8 mouse cellular contexts compared by ENCODE assay signal in the genomic region with DNA sequence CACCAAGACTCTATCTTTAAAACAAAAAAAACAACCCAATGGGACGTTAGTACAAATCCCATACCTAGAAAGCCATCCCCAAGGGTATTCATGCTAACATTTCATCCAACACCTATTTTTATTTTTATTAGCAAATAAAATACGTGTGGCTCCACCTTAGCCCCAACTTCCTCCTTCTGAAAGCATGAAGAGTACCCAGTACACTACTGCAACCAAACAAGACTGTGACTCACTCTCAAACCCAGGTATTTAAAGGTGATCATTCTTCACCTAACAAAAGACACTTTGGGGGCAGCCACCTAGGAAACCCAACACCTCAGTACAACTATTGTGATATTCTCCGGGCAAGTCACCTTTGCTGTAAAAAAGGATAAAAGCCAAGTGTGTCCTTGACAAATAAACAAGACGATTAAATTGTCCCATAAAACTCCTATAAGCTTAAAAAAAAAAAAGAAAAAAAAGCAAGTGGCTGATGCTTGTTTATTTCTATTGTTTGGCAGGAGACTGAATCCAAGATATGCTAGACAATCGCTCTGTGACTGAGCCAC. TPM values are rescaled to one million over a fixed set of nuclear protein-coding genes. Genes with fewer than 3 reads are reported as not detected.
DNase-seq lines count a peak whose midpoint lies in the region; ATAC-seq and TF ChIP-seq lines count a peak whose summit lies in the region.

No protein-coding gene starts in this region.

- no peak for DNase-seq in heart, postnatal 0 days (ENCODE audit: low spot score)
- DNase-seq in heart, postnatal 25 days (ENCODE audit: low spot score), result no peak
- peak; percentile 28 for DNase-seq in MEL-GATA-1-ER (ENCODE audit: extremely low read depth, low read depth)
- DNase-seq in hindbrain, postnatal 0 days (ENCODE audit: low spot score), result no peak
- DNase-seq in adrenal gland, adult (ENCODE audit: inconsistent age in 2 of 2, low spot score in 1 of 2), result no peak
- DNase-seq in cerebellum, postnatal 25 days, result no peak
- no peak for DNase-seq in right cerebral cortex, postnatal 36 days (ENCODE audit: low spot score in 2 of 2)

- H3K36me3 ChIP-seq in heart, postnatal 0 days (replicated peaks; ENCODE audit: control insufficient read depth, insufficient read depth, low read length), result peaks cover 17% of the 10 kb centered on the region
- no peaks in the 10 kb centered on the region for H3K36me3 ChIP-seq in hindbrain, postnatal 0 days (ENCODE audit: insufficient read depth, low read length)
- H3K36me3 ChIP-seq in midbrain, embryonic 15.5 days (replicated peaks), result no peaks in the 10 kb centered on the region

- no peak for TF ChIP-seq EP300 in heart, postnatal 0 days (IDR thresholded peaks at IDR 0.05; ENCODE audit: low read depth)

- WGBS in heart, postnatal 0 days, result 22% methylated on average over 5 of the region's 5 CpGs
- WGBS in hindbrain, postnatal 0 days, result 31% methylated on average over 5 of the region's 5 CpGs
- WGBS in midbrain, embryonic 15.5 days, result 33% methylated on average over 5 of the region's 5 CpGs

- no peak for TF ChIP-seq CTCF in heart, postnatal 0 days (IDR thresholded peaks at IDR 0.05; ENCODE audit: low read depth)
- no peak for TF ChIP-seq CTCF in hindbrain, postnatal 0 days (IDR thresholded peaks at IDR 0.05; ENCODE audit: low read depth)

- ATAC-seq in heart, postnatal 0 days (ENCODE audit: insufficient read depth, low read depth), result no peak
- no peak for ATAC-seq in hindbrain, postnatal 0 days
- no peak for ATAC-seq in midbrain, embryonic 15.5 days (replicated peaks)

- H3K27me3 ChIP-seq in heart, postnatal 0 days (ENCODE audit: control insufficient read depth, insufficient read depth, low read length), result no peaks in the 10 kb centered on the region
- no peaks in the 10 kb centered on the region for H3K27me3 ChIP-seq in hindbrain, postnatal 0 days (ENCODE audit: insufficient read depth, low read length)
- H3K27me3 ChIP-seq in midbrain, embryonic 15.5 days (replicated peaks), result no peaks in the 10 kb centered on the region

- peak overlapping the region; percentile 97 for H3K9ac ChIP-seq in heart, postnatal 0 days (replicated peaks; ENCODE audit: low read depth, low read length)
- H3K9ac ChIP-seq in hindbrain, postnatal 0 days (replicated peaks; ENCODE audit: low read length), result peak overlapping the region; percentile 97
- H3K9ac ChIP-seq in midbrain, embryonic 15.5 days, result peak overlapping the region; percentile 99

- H3K27ac ChIP-seq in heart, postnatal 0 days (ENCODE audit: low read depth), result peak overlapping the region; percentile 95
- peak overlapping the region; percentile 94 for H3K27ac ChIP-seq in hindbrain, postnatal 0 days
- peak overlapping the region; percentile 95; the same call in 1 of the 2 replicates for H3K27ac ChIP-seq in midbrain, embryonic 15.5 days

- intact Hi-C loops in heart, postnatal 25 days (cut with DNase I), result no loop called here

- peak overlapping the region; percentile 75 for H3K4me2 ChIP-seq in heart, postnatal 0 days (ENCODE audit: low read depth, low read length)
- peak overlapping the region; percentile 92 for H3K4me2 ChIP-seq in hindbrain, postnatal 0 days (ENCODE audit: low read depth, low read length)
- H3K4me2 ChIP-seq in midbrain, embryonic 15.5 days, result peak overlapping the region; percentile 60

- H3K9me3 ChIP-seq in heart, postnatal 0 days (replicated peaks; ENCODE audit: control insufficient read depth, low read length), result no peaks in the 10 kb centered on the region
- H3K9me3 ChIP-seq in hindbrain, postnatal 0 days (ENCODE audit: low read length), result no peaks in the 10 kb centered on the region
- H3K9me3 ChIP-seq in midbrain, embryonic 15.5 days, result no peaks in the 10 kb centered on the region

- H3K4me3 ChIP-seq in heart, postnatal 0 days (ENCODE audit: low read depth, low read length), result peak overlapping the region; percentile 94
- H3K4me3 ChIP-seq in hindbrain, postnatal 0 days (ENCODE audit: low read length), result peak overlapping the region; percentile 96
- H3K4me3 ChIP-seq in midbrain, embryonic 15.5 days, result peak overlapping the region; percentile 96

- peaks cover 9% of the 10 kb centered on the region for H3K4me1 ChIP-seq in heart, postnatal 0 days (ENCODE audit: control insufficient read depth, insufficient read depth)
- H3K4me1 ChIP-seq in hindbrain, postnatal 0 days (ENCODE audit: insufficient read depth, low read length), result peaks cover 3% of the 10 kb centered on the region; the same call in 1 of the 2 replicates
- H3K4me1 ChIP-seq in midbrain, embryonic 15.5 days, result peaks cover 18% of the 10 kb centered on the region

RNA-seq across cellular contexts. Expression of a gene that starts 1.4 kb away (rescaled TPM):
- 430 and 516 TPM in 2 replicates for total RNA-seq in heart, postnatal 0 days (2014; rRNA removed; ENCODE audit: low replicate concordance)
- polyA plus RNA-seq in heart, postnatal 0 days (2015; fragmentation: Nextera tagmentation; extraction: Ambion mirVana), result 230 and 241 TPM in 2 replicates
- total RNA-seq in heart, postnatal 25 days (2021), result 100 to 1,000 TPM; 135 to 146 TPM
- total RNA-seq in hindbrain, postnatal 0 days (2014; rRNA removed), result 472 and 489 TPM in 2 replicates
- polyA plus RNA-seq in hindbrain, postnatal 0 days (2015; fragmentation: Nextera tagmentation; extraction: Ambion mirVana), result 298 and 304 TPM in 2 replicates
- polyA plus RNA-seq in midbrain, embryonic 15.5 days (2015; fragmentation: Nextera tagmentation; extraction: Ambion mirVana), result 343 and 356 TPM in 2 replicates

RNA-seq across cellular contexts. Expression of a gene that starts 23.1 kb away (rescaled TPM):
- 0.97 and 10.7 TPM in 2 replicates for total RNA-seq in heart, postnatal 0 days (2014; rRNA removed; ENCODE audit: low replicate concordance)
- 1.9 and 2.8 TPM in 2 replicates for polyA plus RNA-seq in heart, postnatal 0 days (2015; fragmentation: Nextera tagmentation; extraction: Ambion mirVana)
- total RNA-seq in heart, postnatal 25 days (2021), result 1 to 10 TPM; 1.7 to 2.0 TPM
- total RNA-seq in hindbrain, postnatal 0 days (2014; rRNA removed), result 0.93 and 2.8 TPM in 2 replicates
- 1.6 and 4.8 TPM in 2 replicates for polyA plus RNA-seq in hindbrain, postnatal 0 days (2015; fragmentation: Nextera tagmentation; extraction: Ambion mirVana)
- polyA plus RNA-seq in midbrain, embryonic 15.5 days (2015; fragmentation: Nextera tagmentation; extraction: Ambion mirVana), result 3.0 and 3.5 TPM in 2 replicates

RNA-seq across cellular contexts. Expression of a gene that starts 50.5 kb away (rescaled TPM):
- total RNA-seq in heart, postnatal 0 days (2014; rRNA removed; ENCODE audit: low replicate concordance), result 6.9 and 12.1 TPM in 2 replicates
- 2.4 TPM in 2 replicates for polyA plus RNA-seq in heart, postnatal 0 days (2015; fragmentation: Nextera tagmentation; extraction: Ambion mirVana)
- total RNA-seq in heart, postnatal 25 days (2021), result 1 to 10 TPM; 4.7 to 5.0 TPM
- 89.7 and 90.6 TPM in 2 replicates for total RNA-seq in hindbrain, postnatal 0 days (2014; rRNA removed)
- polyA plus RNA-seq in hindbrain, postnatal 0 days (2015; fragmentation: Nextera tagmentation; extraction: Ambion mirVana), result 19.7 and 20.4 TPM in 2 replicates
- polyA plus RNA-seq in midbrain, embryonic 15.5 days (2015; fragmentation: Nextera tagmentation; extraction: Ambion mirVana), result 21.6 and 25.1 TPM in 2 replicates

RNA-seq across cellular contexts. Expression of a gene that starts 56.7 kb away (rescaled TPM):
- total RNA-seq in heart, postnatal 0 days (2014; rRNA removed; ENCODE audit: low replicate concordance), result 53.1 and 64.6 TPM in 2 replicates
- polyA plus RNA-seq in heart, postnatal 0 days (2015; fragmentation: Nextera tagmentation; extraction: Ambion mirVana), result 92.1 and 99.5 TPM in 2 replicates
- 10 to 100 TPM; 24.8 TPM for total RNA-seq in heart, postnatal 25 days (2021)
- 50.9 and 76.3 TPM in 2 replicates for total RNA-seq in hindbrain, postnatal 0 days (2014; rRNA removed)
- 164 and 168 TPM in 2 replicates for polyA plus RNA-seq in hindbrain, postnatal 0 days (2015; fragmentation: Nextera tagmentation; extraction: Ambion mirVana)
- polyA plus RNA-seq in midbrain, embryonic 15.5 days (2015; fragmentation: Nextera tagmentation; extraction: Ambion mirVana), result 191 and 194 TPM in 2 replicates
